Mouse (Mus musculus): ENCODE data around the gene Mat2a.
"Not testable (repeated sequence)": the region's sequence is repeated elsewhere in the genome, so short reads cannot be mapped to it uniquely, and the experiment has no call there.

Gene Mat2a

GRCm38 (mm10) chr6:72439355-72440185 is at the start of gene Mat2a:
Mat2a (minus strand) TSS chr6:72439558.
- peak; percentile 97 for DNase-seq

- peak; percentile 46 for DNase-seq
These were observed 49.5 kb upstream of the Mat2a start for GRCm38 (mm10) chr6:72488850-72489249.

- DNase-seq = no peak
These were observed 47.9 kb upstream of the Mat2a start for GRCm38 (mm10) chr6:72487282-72487681.

- no peak for DNase-seq
These were observed 46.9 kb upstream of the Mat2a start for GRCm38 (mm10) chr6:72486307-72486706.

- no peak for DNase-seq
These were observed 45.5 kb upstream of the Mat2a start for GRCm38 (mm10) chr6:72484887-72485286.

GRCm38 (mm10) chr6:72482156-72482555 is 42.8 kb upstream of the Mat2a start:
- no peak for DNase-seq

GRCm38 (mm10) chr6:72480422-72480702 is 41.0 kb upstream of the Mat2a start:
- DNase-seq = no peak

- no peak for DNase-seq
These were observed 40.5 kb upstream of the Mat2a start for GRCm38 (mm10) chr6:72479645-72480421.

- not testable (repeated sequence) for DNase-seq
These were observed 39.3 kb upstream of the Mat2a start for GRCm38 (mm10) chr6:72478691-72479090.

- DNase-seq = peak; percentile 56
These were observed 38.3 kb upstream of the Mat2a start for GRCm38 (mm10) chr6:72477621-72478020.

- no peak for DNase-seq
These were observed 37.5 kb upstream of the Mat2a start for GRCm38 (mm10) chr6:72476836-72477235.

GRCm38 (mm10) chr6:72475221-72475985 is 36.0 kb upstream of the Mat2a start:
- no peak for DNase-seq

GRCm38 (mm10) chr6:72473264-72474041 is 34.1 kb upstream of the Mat2a start:
- peak; percentile 53 for DNase-seq

- no peak for DNase-seq
These were observed 26.8 kb upstream of the Mat2a start for GRCm38 (mm10) chr6:72466171-72466570.

- DNase-seq = peak; percentile 64
These were observed 26.2 kb upstream of the Mat2a start for GRCm38 (mm10) chr6:72465361-72466157.

GRCm38 (mm10) chr6:72462550-72463257 is 23.3 kb upstream of the Mat2a start:
- DNase-seq = not testable (repeated sequence)

GRCm38 (mm10) chr6:72460036-72460801 is 20.9 kb upstream of the Mat2a start:
- DNase-seq = no peak

GRCm38 (mm10) chr6:72458921-72459320 is 19.6 kb upstream of the Mat2a start:
- no peak for DNase-seq

GRCm38 (mm10) chr6:72458418-72458817 is 19.1 kb upstream of the Mat2a start:
- no peak for DNase-seq

GRCm38 (mm10) chr6:72456567-72456966 is 17.2 kb upstream of the Mat2a start:
- no peak for DNase-seq
